Mouse (Mus musculus) thymus, adult 2 months (tissue): Measurements from ENCODE around the gene Mgmt.

ENCODE experiments used
- CTCF ChIP-seq: fragments of 200-500 bp; IDR thresholded peaks from 2 replicates; pipeline ENCODE4 v1.5.1; 2012; ENCODE audit warnings: mild to moderate bottlenecking, control low read depth, low read length, moderate library complexity, borderline replicate concordance; ENCODE audit not compliant: control insufficient read depth, poor library complexity, insufficient read depth; ENCODE audit errors: extremely low read depth
- POLR2A ChIP-seq: fragments of 200-500 bp; IDR thresholded peaks from 2 replicates; pipeline ENCODE4 v1.6.1; 2012; ENCODE audit warnings: mild to moderate bottlenecking, low read length, control low read depth, moderate library complexity; ENCODE audit not compliant: control insufficient read depth, poor library complexity, insufficient read depth; ENCODE audit errors: extremely low read depth

DNA sequence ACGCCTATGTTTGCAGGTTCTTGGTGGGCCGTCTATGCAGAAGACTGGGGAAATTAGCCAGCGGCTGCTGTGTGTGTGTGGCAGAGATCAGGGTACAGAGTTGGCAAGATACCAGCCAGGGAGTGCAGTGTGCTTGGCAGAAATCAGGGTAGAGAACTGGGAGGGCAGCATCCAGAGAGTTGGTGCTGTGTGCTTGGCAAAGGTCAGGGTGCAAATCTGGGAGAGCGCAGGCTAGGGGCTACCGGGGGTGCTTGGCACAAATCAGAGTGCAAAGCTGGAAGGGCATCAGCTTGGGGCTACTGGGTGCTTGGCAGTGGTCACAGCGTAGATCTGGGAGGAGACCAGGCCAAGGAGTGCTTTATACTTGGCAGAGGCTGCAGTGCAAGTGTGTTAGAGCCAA lies 175.4 kb downstream of the Mgmt start:
- TF ChIP-seq CTCF (no peak), POLR2A (no peak)
